Comparison of ENCODE assay signal across 8 mouse cellular contexts in genomic region chr19:44195138-44195537, GRCm38 (mm10). TPM values are rescaled to one million over a fixed set of nuclear protein-coding genes. Genes with fewer than 3 reads are reported as not detected.
DNase-seq lines count a peak whose midpoint lies in the region; ATAC-seq lines count a peak whose summit lies in the region.

No protein-coding gene starts in this region.

- no peak overlapping the region for H3K27ac ChIP-seq in forebrain, embryonic 12.5 days
- H3K27ac ChIP-seq in limb, embryonic 11.5 days (replicated peaks; ENCODE audit: low read depth, low read length): no peak overlapping the region

- no peak overlapping the region for H3K4me3 ChIP-seq in forebrain, embryonic 12.5 days (replicated peaks)
- no peak overlapping the region for H3K4me3 ChIP-seq in limb, embryonic 11.5 days (ENCODE audit: low read depth, low read length)

- no peak overlapping the region for H3K9ac ChIP-seq in forebrain, embryonic 12.5 days
- no peak overlapping the region for H3K9ac ChIP-seq in limb, embryonic 11.5 days (ENCODE audit: low read length)

- H3K36me3 ChIP-seq in forebrain, embryonic 12.5 days (replicated peaks): no peaks in the 10 kb centered on the region
- no peaks in the 10 kb centered on the region for H3K36me3 ChIP-seq in limb, embryonic 11.5 days (ENCODE audit: control insufficient read depth, insufficient read depth, low read length)

- WGBS in forebrain, embryonic 12.5 days: 7% methylated on average over 7 of the region's 7 CpGs
- 20% methylated on average over 7 of the region's 7 CpGs for WGBS in limb, embryonic 11.5 days

- peak; percentile 51; the same call in 1 of the 2 replicates for ATAC-seq in forebrain, embryonic 12.5 days (ENCODE audit: low FRiP score)
- no peak for ATAC-seq in limb, embryonic 11.5 days (ENCODE audit: insufficient number of reproducible peaks, low FRiP score, low TSS enrichment, low read depth)

- 0 out of 2 replicates have a peak, but pooled peaks cover 3% of the 10 kb centered on the region for H3K4me1 ChIP-seq in forebrain, embryonic 12.5 days
- H3K4me1 ChIP-seq in limb, embryonic 11.5 days (ENCODE audit: control insufficient read depth, insufficient read depth, low read length): no peaks in the 10 kb centered on the region

- peak; percentile 75 for DNase-seq in urinary bladder, postnatal 14 days (ENCODE audit: low spot score)
- DNase-seq in urinary bladder, adult 2 months (ENCODE audit: low spot score): no peak
- peak; percentile 4 for DNase-seq in c-Kit-negative CD71-positive TER-119-positive erythroid progenitor cells, embryonic 14.5 days (ENCODE audit: low read depth, low spot score)
- DNase-seq in hindlimb bud, embryonic 11.5 days (ENCODE audit: extremely low spot score, low read depth, low spot score): peak; percentile 14
- peak; percentile 78 for DNase-seq in limb, embryonic 11.5 days (ENCODE audit: low spot score)
- peak; percentile 63 for DNase-seq in ovary, postnatal 36 days (ENCODE audit: low spot score)
- DNase-seq in thymus, postnatal 36 days: peak; percentile 51 to 57

- no peak overlapping the region for H3K4me2 ChIP-seq in forebrain, embryonic 12.5 days
- no peak overlapping the region for H3K4me2 ChIP-seq in limb, embryonic 11.5 days (ENCODE audit: low read depth, severe bottlenecking)

- H3K9me3 ChIP-seq in forebrain, embryonic 12.5 days: no peaks in the 10 kb centered on the region
- H3K9me3 ChIP-seq in limb, embryonic 11.5 days (ENCODE audit: control insufficient read depth, low read length): no peaks in the 10 kb centered on the region

- no peaks in the 10 kb centered on the region for H3K27me3 ChIP-seq in forebrain, embryonic 12.5 days
- no peaks in the 10 kb centered on the region for H3K27me3 ChIP-seq in limb, embryonic 11.5 days (ENCODE audit: control insufficient read depth, insufficient read depth, low read length)

RNA-seq across cellular contexts. Expression of gene Pkd2l1, which starts 2.9 kb away (rescaled TPM):
- polyA plus RNA-seq in urinary bladder, adult 2 months (2012; rRNA removed): 0.01 TPM in 1 of 2 replicates, not detected in the other
- polyA plus RNA-seq in forebrain, embryonic 12.5 days (2016; fragmentation: Nextera tagmentation; extraction: Ambion mirVana): 0.19 and 0.36 TPM in 2 replicates
- polyA plus RNA-seq in limb, embryonic 11.5 days (2014; fragmentation: Nextera tagmentation; extraction: Ambion mirVana): not detected in 2 replicates

RNA-seq across cellular contexts. Expression of gene Scd3, which starts 7.9 kb away (rescaled TPM):
- 0.01 and 0.28 TPM in 2 replicates for polyA plus RNA-seq in urinary bladder, adult 2 months (2012; rRNA removed)
- polyA plus RNA-seq in forebrain, embryonic 12.5 days (2016; fragmentation: Nextera tagmentation; extraction: Ambion mirVana): 0.77 and 1.00 TPM in 2 replicates
- 0.40 TPM in 1 of 2 replicates, not detected in the other for polyA plus RNA-seq in limb, embryonic 11.5 days (2014; fragmentation: Nextera tagmentation; extraction: Ambion mirVana)

RNA-seq across cellular contexts. Expression of gene Bloc1s2, which starts 48.9 kb away (rescaled TPM):
- 54.2 and 61.4 TPM in 2 replicates for polyA plus RNA-seq in urinary bladder, adult 2 months (2012; rRNA removed)
- polyA plus RNA-seq in forebrain, embryonic 12.5 days (2016; fragmentation: Nextera tagmentation; extraction: Ambion mirVana): 123 TPM in 2 replicates
- 110 and 112 TPM in 2 replicates for polyA plus RNA-seq in limb, embryonic 11.5 days (2014; fragmentation: Nextera tagmentation; extraction: Ambion mirVana)

RNA-seq across cellular contexts. Expression of gene Cwf19l1, which starts 59.5 kb away (rescaled TPM):
- 15.0 and 17.0 TPM in 2 replicates for polyA plus RNA-seq in urinary bladder, adult 2 months (2012; rRNA removed)
- 47.5 and 49.0 TPM in 2 replicates for polyA plus RNA-seq in forebrain, embryonic 12.5 days (2016; fragmentation: Nextera tagmentation; extraction: Ambion mirVana)
- polyA plus RNA-seq in limb, embryonic 11.5 days (2014; fragmentation: Nextera tagmentation; extraction: Ambion mirVana): 40.4 and 40.7 TPM in 2 replicates
